Mouse (Mus musculus): ENCODE results near the gene Atp8a1. TPM values are rescaled to one million over a fixed set of nuclear protein-coding genes. Genes with fewer than 3 reads are reported as not detected.

The Atp8a1 gene
- 20.5 and 55.7 TPM in 2 replicates for polyA plus RNA-seq (2012; rRNA removed; ENCODE audit: low replicate concordance)

GRCm38 (mm10) chr5:67847253-67848165 is at the start of gene Atp8a1:
Gene Atp8a1, minus strand, starts transcription at chr5:67847434.

GRCm38 (mm10) chr5:67607804-67608673 is 239.2 kb downstream of the Atp8a1 start, which contains the start of gene Shisa3:
Gene Shisa3, plus strand, starts transcription at chr5:67607882.

Other genes with a start within 250 kb of the Atp8a1 start
- gene Shisa3, start 239.6 kb downstream of the Atp8a1 start, polyA plus RNA-seq (2012; rRNA removed; ENCODE audit: low replicate concordance): 1.2 and 1.8 TPM in 2 replicates
- gene Gm5108, start 94.2 kb upstream of the Atp8a1 start, polyA plus RNA-seq (2012; rRNA removed; ENCODE audit: low replicate concordance): not detected in 2 replicates
- not detected in 2 replicates for gene Gm21905, start 99.0 kb upstream of the Atp8a1 start, polyA plus RNA-seq (2012; rRNA removed; ENCODE audit: low replicate concordance)
- gene Grxcr1, start 184.4 kb upstream of the Atp8a1 start, polyA plus RNA-seq (2012; rRNA removed; ENCODE audit: low replicate concordance): not detected in 2 replicates